Comparison of ENCODE assay signal across 23 mouse cellular contexts in genomic region chr7:124250566-124250965, GRCm38 (mm10).
DNase-seq lines count a peak whose midpoint lies in the region; ATAC-seq and TF ChIP-seq lines count a peak whose summit lies in the region.
"Had no signal": no experiment of that assay in that cellular context is flagged by ENCODE, and none has a peak within 500 bp of the region (broad histone marks: within the 10 kb centered on the region; RNA-seq: fewer than 3 reads in every experiment).

No protein-coding gene starts in this region.

- H3K4me1 ChIP-seq in forebrain, embryonic 13.5 days, result no peaks in the 10 kb centered on the region
- H3K4me1 ChIP-seq in forebrain, postnatal 0 days (ENCODE audit: insufficient read depth), result no peaks in the 10 kb centered on the region
- H3K4me1 ChIP-seq in forebrain, embryonic 16.5 days (replicated peaks; ENCODE audit: control insufficient read depth, insufficient read depth, low read length), result no peaks in the 10 kb centered on the region
- no peaks in the 10 kb centered on the region for H3K4me1 ChIP-seq in forebrain, embryonic 10.5 days
- no peaks in the 10 kb centered on the region for H3K4me1 ChIP-seq in midbrain, embryonic 14.5 days (ENCODE audit: control insufficient read depth, insufficient read depth, low read length)
- H3K4me1 ChIP-seq in midbrain, embryonic 11.5 days (ENCODE audit: control insufficient read depth, insufficient read depth, low read length), result no peaks in the 10 kb centered on the region
- H3K4me1 ChIP-seq: heart, embryonic 10.5 days; heart, embryonic 13.5 days; intestine, embryonic 15.5 days had no signal

- no peak overlapping the region for H3K27ac ChIP-seq in forebrain, embryonic 13.5 days
- no peak overlapping the region for H3K27ac ChIP-seq in forebrain, postnatal 0 days (ENCODE audit: low read depth, low read length)
- H3K27ac ChIP-seq in forebrain, embryonic 16.5 days (ENCODE audit: low read length), result no peak overlapping the region
- H3K27ac ChIP-seq in forebrain, embryonic 10.5 days, result no peak overlapping the region
- H3K27ac ChIP-seq in midbrain, embryonic 14.5 days (replicated peaks; ENCODE audit: low read depth, low read length), result 0 out of 2 replicates have a peak overlapping the region, but pooled peaks have one; percentile 10
- H3K27ac ChIP-seq in midbrain, embryonic 11.5 days (ENCODE audit: low read depth, low read length), result no peak overlapping the region
- H3K27ac ChIP-seq: heart, adult 2 months; heart, embryonic 10.5 days; heart, embryonic 13.5 days; intestine, embryonic 15.5 days had no signal

- WGBS in forebrain, embryonic 13.5 days, result 59% methylated on average over 1 of the region's 1 CpGs
- 44% methylated on average over 1 of the region's 1 CpGs for WGBS in forebrain, postnatal 0 days
- 61% methylated on average over 1 of the region's 1 CpGs for WGBS in forebrain, embryonic 16.5 days
- 91% methylated on average over 1 of the region's 1 CpGs for WGBS in forebrain, embryonic 10.5 days
- 77% methylated on average over 1 of the region's 1 CpGs for WGBS in midbrain, embryonic 14.5 days
- 91% methylated on average over 1 of the region's 1 CpGs for WGBS in midbrain, embryonic 11.5 days

- H3K4me3 ChIP-seq in forebrain, embryonic 13.5 days, result no peak overlapping the region
- H3K4me3 ChIP-seq in forebrain, postnatal 0 days (ENCODE audit: low read depth, low read length), result no peak overlapping the region
- no peak overlapping the region for H3K4me3 ChIP-seq in forebrain, embryonic 16.5 days (replicated peaks; ENCODE audit: low read length)
- H3K4me3 ChIP-seq in forebrain, embryonic 10.5 days, result no peak overlapping the region
- no peak overlapping the region for H3K4me3 ChIP-seq in midbrain, embryonic 14.5 days (replicated peaks; ENCODE audit: low read depth, low read length)
- no peak overlapping the region for H3K4me3 ChIP-seq in midbrain, embryonic 11.5 days (ENCODE audit: low read depth, low read length)
- H3K4me3 ChIP-seq: heart, adult 2 months; heart, embryonic 10.5 days; heart, embryonic 13.5 days; intestine, embryonic 15.5 days had no signal

- ATAC-seq in forebrain, embryonic 13.5 days, result peak; percentile 67; the same call in 1 of the 2 replicates
- no peak for ATAC-seq in forebrain, postnatal 0 days
- ATAC-seq in forebrain, embryonic 16.5 days, result peak; percentile 47; the same call in 1 of the 2 replicates
- no peak for ATAC-seq in midbrain, embryonic 14.5 days (ENCODE audit: low FRiP score, low TSS enrichment)
- no peak for ATAC-seq in midbrain, embryonic 11.5 days (ENCODE audit: low FRiP score)
- ATAC-seq: hindbrain, embryonic 16.5 days; intestine, embryonic 15.5 days; Patski had no signal

- H3K9ac ChIP-seq in forebrain, embryonic 13.5 days, result no peak overlapping the region
- H3K9ac ChIP-seq in forebrain, postnatal 0 days, result no peak overlapping the region
- no peak overlapping the region for H3K9ac ChIP-seq in forebrain, embryonic 16.5 days (replicated peaks; ENCODE audit: low read depth, low read length)
- no peak overlapping the region for H3K9ac ChIP-seq in midbrain, embryonic 14.5 days (replicated peaks; ENCODE audit: low read length)
- H3K9ac ChIP-seq in midbrain, embryonic 11.5 days (ENCODE audit: low read length), result no peak overlapping the region
- H3K9ac ChIP-seq: heart, embryonic 13.5 days; intestine, embryonic 15.5 days had no signal

- TF ChIP-seq CTCF in forebrain, postnatal 0 days (IDR thresholded peaks at IDR 0.05; ENCODE audit: low read depth), result no peak

- DNase-seq in forebrain, postnatal 0 days, result no peak
- DNase-seq in forebrain, embryonic 10.5 days (ENCODE audit: extremely low spot score, low spot score), result no peak
- no peak for DNase-seq in midbrain, embryonic 14.5 days
- DNase-seq in midbrain, embryonic 11.5 days (ENCODE audit: low spot score, missing footprints), result no peak
- no peak for DNase-seq in gastrocnemius, postnatal 10 days
- DNase-seq: adrenal gland, postnatal 10 days; adrenal gland, postnatal 36 days; B cell, adult 2 months; cerebellum, adult 11 months; cerebellum, adult 8-10 months; gastrocnemius, postnatal 36 days; heart, adult 2 months; heart, postnatal 14 days; heart, postnatal 4 days; kidney, adult 11 months had no signal

- no peaks in the 10 kb centered on the region for H3K36me3 ChIP-seq in forebrain, embryonic 13.5 days (ENCODE audit: poor library complexity, severe bottlenecking)
- no peaks in the 10 kb centered on the region for H3K36me3 ChIP-seq in forebrain, postnatal 0 days (ENCODE audit: insufficient read depth)
- H3K36me3 ChIP-seq in forebrain, embryonic 16.5 days (ENCODE audit: control insufficient read depth, insufficient read depth), result no peaks in the 10 kb centered on the region
- H3K36me3 ChIP-seq in forebrain, embryonic 10.5 days (replicated peaks), result no peaks in the 10 kb centered on the region
- H3K36me3 ChIP-seq in midbrain, embryonic 14.5 days (ENCODE audit: control insufficient read depth, insufficient read depth, low read length), result no peaks in the 10 kb centered on the region
- H3K36me3 ChIP-seq in midbrain, embryonic 11.5 days (ENCODE audit: control insufficient read depth, insufficient read depth, low read length), result no peaks in the 10 kb centered on the region
- H3K36me3 ChIP-seq: G1E; heart, embryonic 10.5 days; heart, embryonic 13.5 days; intestine, embryonic 15.5 days had no signal

- H3K9me3 ChIP-seq in forebrain, embryonic 13.5 days (replicated peaks), result no peaks in the 10 kb centered on the region
- no peaks in the 10 kb centered on the region for H3K9me3 ChIP-seq in forebrain, postnatal 0 days (ENCODE audit: low read length)
- no peaks in the 10 kb centered on the region for H3K9me3 ChIP-seq in forebrain, embryonic 16.5 days (ENCODE audit: control insufficient read depth, low read length)
- H3K9me3 ChIP-seq in forebrain, embryonic 10.5 days, result no peaks in the 10 kb centered on the region
- no peaks in the 10 kb centered on the region for H3K9me3 ChIP-seq in midbrain, embryonic 14.5 days (ENCODE audit: control insufficient read depth, low read length)
- H3K9me3 ChIP-seq in midbrain, embryonic 11.5 days (ENCODE audit: control insufficient read depth, low read length), result no peaks in the 10 kb centered on the region
- H3K9me3 ChIP-seq: heart, embryonic 10.5 days; heart, embryonic 13.5 days; intestine, embryonic 15.5 days had no signal

- no peaks in the 10 kb centered on the region for H3K27me3 ChIP-seq in forebrain, embryonic 13.5 days
- H3K27me3 ChIP-seq in forebrain, postnatal 0 days (ENCODE audit: insufficient read depth, low read length), result no peaks in the 10 kb centered on the region
- H3K27me3 ChIP-seq in forebrain, embryonic 16.5 days (replicated peaks; ENCODE audit: control insufficient read depth, insufficient read depth, low read length), result no peaks in the 10 kb centered on the region
- no peaks in the 10 kb centered on the region for H3K27me3 ChIP-seq in forebrain, embryonic 10.5 days (ENCODE audit: poor library complexity, severe bottlenecking)
- no peaks in the 10 kb centered on the region for H3K27me3 ChIP-seq in midbrain, embryonic 14.5 days (ENCODE audit: control insufficient read depth, insufficient read depth, low read length)
- no peaks in the 10 kb centered on the region for H3K27me3 ChIP-seq in midbrain, embryonic 11.5 days (ENCODE audit: control insufficient read depth, insufficient read depth, low read length)
- H3K27me3 ChIP-seq: heart, embryonic 13.5 days; intestine, embryonic 15.5 days; Patski had no signal

- no peak overlapping the region for H3K4me2 ChIP-seq in forebrain, embryonic 13.5 days
- H3K4me2 ChIP-seq in forebrain, postnatal 0 days (ENCODE audit: low read depth), result no peak overlapping the region
- no peak overlapping the region for H3K4me2 ChIP-seq in forebrain, embryonic 16.5 days (ENCODE audit: low read length)
- H3K4me2 ChIP-seq in midbrain, embryonic 14.5 days (ENCODE audit: low read length), result no peak overlapping the region
- H3K4me2 ChIP-seq in midbrain, embryonic 11.5 days, result no peak overlapping the region
- H3K4me2 ChIP-seq: heart, embryonic 13.5 days; intestine, embryonic 15.5 days had no signal

Comparison
In these comparisons a context has a peak if more than half of its experiments do, and no peak if none do; other contexts are left out.
1. ATAC-seq: peak in forebrain, embryonic 13.5 days (single experiment) and forebrain, embryonic 16.5 days (single experiment); none in forebrain, postnatal 0 days (single experiment), midbrain, embryonic 14.5 days (single experiment) and midbrain, embryonic 11.5 days (single experiment).